Mouse (Mus musculus) cerebellum, adult 2 months (tissue): ENCODE measurements around the gene Poc1a. TPM values are rescaled to one million over a fixed set of nuclear protein-coding genes. Genes with fewer than 3 reads are reported as not detected.

Experiments
- DNase-seq, 2 experiments: peaks; one replicate each; pipeline ENCODE4 v3.0.0; 2021
- H3K27ac ChIP-seq: fragments of 200-500 bp; 2 replicates; pipeline ENCODE4 v1.5.1; 2012; ENCODE audit warnings: low read length, control low read depth, inconsistent platforms; ENCODE audit not compliant: insufficient read depth
- H3K27me3 ChIP-seq: fragments of 200-500 bp; 2 replicates; pipeline ENCODE4 v1.6.1; 2012; ENCODE audit warnings: inconsistent platforms, mild to moderate bottlenecking, low read length, moderate library complexity; ENCODE audit not compliant: control insufficient read depth, insufficient read depth
- H3K4me1 ChIP-seq: fragments of 200-500 bp; 2 replicates; pipeline ENCODE4 v1.6.1; 2011; ENCODE audit warnings: low read length; ENCODE audit not compliant: control insufficient read depth, insufficient read depth
- H3K4me3 ChIP-seq: fragments of 200-500 bp; replicated peaks from 2 replicates; pipeline ENCODE3; 2011; ENCODE audit warnings: mild to moderate bottlenecking, low read depth, low read length, control low read depth; ENCODE audit not compliant: insufficient read depth
- CTCF ChIP-seq: fragments of 200-500 bp; IDR thresholded peaks from 2 replicates; pipeline ENCODE4 v1.5.1; 2011; ENCODE audit warnings: low read depth, mild to moderate bottlenecking, control low read depth, low read length, moderate library complexity, borderline replicate concordance; ENCODE audit not compliant: insufficient read depth
- POLR2A ChIP-seq: fragments of 200-500 bp; IDR thresholded peaks from 2 replicates; pipeline ENCODE4 v1.6.1; 2011; ENCODE audit warnings: low read length, control low read depth, borderline replicate concordance; ENCODE audit not compliant: insufficient read depth
- whole genome bisulfite sequencing: fragments of 180-500 bp; shearing (Covaris S2); methylation state at CpG from one replicate; pipeline ENCODE4 v1.1.7; 2018; 5-methylcytosine and 5-hydroxymethylcytosine counted together
- polyA plus RNA-seq: library from polyadenylated mRNA; depleted of rRNA; stranded (reverse); fragments of >200 nt; gene quantifications from 2 replicates; pipeline ENCODE4 v1.2.3, GENCODE M21; 2012

Poc1a gene
- polyA plus RNA-seq, 1 experiment: 3.9 TPM

DNA sequence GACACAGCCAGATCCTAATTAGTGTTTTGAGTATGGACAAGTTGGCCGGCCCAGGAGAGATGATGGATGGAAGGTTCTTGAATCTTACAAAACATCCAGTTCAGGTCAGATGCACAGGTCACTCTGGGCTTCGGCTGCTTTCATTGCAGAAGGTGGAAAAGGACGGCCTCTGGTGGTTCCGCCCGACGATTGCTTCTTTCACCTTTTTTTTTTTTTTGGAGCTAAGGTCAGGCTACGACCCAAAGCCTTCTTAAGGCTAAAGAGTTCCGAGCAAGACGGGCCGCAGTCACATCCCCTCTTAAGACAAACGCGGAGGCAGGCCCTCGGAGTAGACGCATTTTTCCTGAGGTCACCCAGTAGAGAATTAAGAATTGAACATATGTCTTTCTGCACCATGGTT is 475 bp upstream of the Poc1a start:
- under 1% methylated on average over 14 of the region's 14 CpGs for WGBS
- Histone ChIP-seq H3K27ac (peak overlapping the region; percentile 77), H3K27me3 (no peaks in the 10 kb centered on the region), H3K4me1 (0 out of 2 replicates have a peak, but pooled peaks cover 2% of the 10 kb centered on the region), H3K4me3 (peak overlapping the region; percentile 88)
- DNase-seq: peak; percentile 73 to 78
- peak; percentile 74; the same call in 1 of the 2 replicates for TF ChIP-seq CTCF
- no peak for TF ChIP-seq POLR2A

DNA sequence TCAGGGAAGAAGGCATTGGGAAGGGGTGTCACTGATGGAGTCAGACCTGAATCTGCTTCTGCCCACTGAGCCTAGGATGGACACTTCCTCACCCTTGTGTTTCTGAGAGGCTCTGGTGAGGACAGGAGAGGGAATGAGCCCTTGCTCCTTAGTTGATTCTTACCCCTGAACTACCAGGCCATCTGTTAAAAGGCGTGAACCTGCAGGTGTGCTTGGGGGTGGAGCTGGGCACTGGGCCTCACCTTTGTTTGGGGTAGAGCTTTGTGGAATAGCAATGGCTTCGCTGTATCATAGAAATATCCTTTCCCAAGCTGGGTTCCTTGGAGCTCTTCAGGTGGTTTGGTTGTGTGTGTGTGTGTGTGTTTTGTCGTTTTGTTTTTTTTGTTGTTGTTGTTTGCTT is 1.2 kb downstream of the Poc1a start:
- H3K4me1 ChIP-seq: 0 out of 2 replicates have a peak, but pooled peaks cover 2% of the 10 kb centered on the region
- H3K4me3 ChIP-seq: no peak overlapping the region
- no peaks in the 10 kb centered on the region for H3K27me3 ChIP-seq
- 85% methylated on average over 3 of the region's 3 CpGs for WGBS
- H3K27ac ChIP-seq: no peak overlapping the region
- TF ChIP-seq POLR2A (no peak), CTCF (no peak)
- no peak for DNase-seq

DNA sequence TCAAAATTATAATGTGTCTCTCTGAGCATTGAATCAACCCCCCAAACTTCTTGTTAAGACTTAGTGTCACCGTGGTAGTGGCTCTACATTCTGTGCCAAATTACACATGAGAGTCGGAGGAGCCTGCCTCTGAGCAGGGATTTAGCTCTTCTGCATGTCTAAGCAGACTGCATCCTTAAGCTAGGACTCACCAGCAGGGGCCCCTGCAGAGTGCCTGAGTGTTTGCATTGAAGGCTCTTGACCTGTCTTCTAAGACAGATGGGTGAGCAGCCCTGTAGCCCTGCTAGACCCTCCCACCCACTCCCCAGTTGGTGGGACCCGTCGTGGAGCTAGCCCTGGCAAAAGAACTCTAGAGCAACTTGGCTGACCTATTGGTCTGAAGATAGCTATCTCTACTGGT is 6.3 kb downstream of the Poc1a start:
- TF ChIP-seq CTCF (no peak), POLR2A (no peak)
- Histone ChIP-seq H3K27ac (no peak overlapping the region), H3K27me3 (no peaks in the 10 kb centered on the region), H3K4me3 (no peak overlapping the region), H3K4me1 (no peaks in the 10 kb centered on the region)
- no peak for DNase-seq
- WGBS: 43% methylated on average over 4 of the region's 4 CpGs

DNA sequence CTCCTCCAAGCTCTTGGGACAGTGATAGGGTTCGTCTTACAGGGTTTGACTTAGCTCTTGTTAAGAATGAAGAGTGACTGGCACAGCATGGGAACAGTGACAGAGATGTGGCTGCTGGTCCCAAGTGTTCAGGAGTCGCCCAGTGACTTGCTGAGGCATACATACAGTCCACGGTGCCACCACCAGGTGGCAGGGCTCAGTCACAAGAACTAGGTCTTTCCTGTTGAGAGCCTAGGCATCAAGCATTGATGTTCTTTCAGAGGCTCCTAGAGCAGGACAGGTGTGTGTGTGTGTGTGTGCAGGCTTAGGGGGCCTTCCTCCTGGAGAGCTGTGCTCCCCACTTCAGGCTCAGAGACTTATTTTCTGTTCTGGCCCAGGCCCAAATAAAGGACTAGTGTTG is 8.0 kb downstream of the Poc1a start:
- Histone ChIP-seq H3K4me3 (no peak overlapping the region), H3K27me3 (no peaks in the 10 kb centered on the region), H3K27ac (no peak overlapping the region), H3K4me1 (peaks cover 2% of the 10 kb centered on the region)
- WGBS: 12% methylated on average over 3 of the region's 3 CpGs
- DNase-seq: peak; percentile 72 to 79
- TF ChIP-seq CTCF (peak; percentile 96), POLR2A (no peak)

DNA sequence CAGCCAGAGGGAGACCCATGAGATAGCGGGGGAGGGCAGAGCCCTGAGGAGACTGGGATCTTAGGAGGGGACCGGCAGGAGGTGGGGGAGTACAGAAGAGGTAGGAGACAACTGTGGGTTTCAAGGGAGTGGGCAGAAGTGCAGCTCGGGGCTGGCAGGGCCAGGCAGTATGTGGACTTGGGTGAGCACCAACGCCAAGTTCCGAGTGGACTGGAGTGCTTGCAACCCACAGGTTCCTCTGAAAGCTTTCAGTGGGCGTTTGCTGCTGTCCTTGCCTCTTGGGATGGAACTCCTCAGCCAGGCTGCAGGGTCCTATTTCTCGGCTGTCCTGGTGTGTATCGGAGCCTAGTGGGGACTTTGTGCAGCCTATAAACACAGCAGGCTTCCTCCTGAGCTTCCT is 9.0 kb downstream of the Poc1a start:
- no peaks in the 10 kb centered on the region for H3K27me3 ChIP-seq
- no peak for TF ChIP-seq POLR2A
- no peak for TF ChIP-seq CTCF
- H3K4me3 ChIP-seq: no peak overlapping the region
- WGBS: 93% methylated on average over 8 of the region's 8 CpGs
- H3K27ac ChIP-seq: no peak overlapping the region
- no peak for DNase-seq
- H3K4me1 ChIP-seq: peaks cover 3% of the 10 kb centered on the region

DNA sequence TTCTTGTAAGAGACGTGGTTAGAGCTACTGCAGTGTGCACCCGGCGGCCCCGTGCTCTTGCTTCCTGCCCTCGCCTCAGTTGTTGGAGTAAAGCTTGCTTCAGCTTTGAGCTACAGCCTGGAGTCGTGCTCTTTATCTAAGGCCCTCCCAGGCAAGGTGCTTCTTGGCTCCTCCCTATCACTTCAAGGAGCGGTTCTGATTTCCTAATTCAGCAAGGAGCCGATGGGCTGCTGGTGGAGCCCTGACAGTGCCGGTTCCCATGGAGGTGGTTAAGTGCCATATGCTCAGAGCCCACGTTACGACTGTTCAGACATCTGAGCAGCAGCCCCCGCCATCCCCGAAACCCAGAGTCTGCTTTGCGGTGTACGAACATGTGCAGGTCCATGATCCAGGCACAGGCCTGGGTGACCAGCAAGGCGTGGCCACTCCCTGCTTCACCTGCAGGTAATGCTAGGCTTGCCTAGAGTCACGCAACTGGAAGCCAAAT is 9.8 kb downstream of the Poc1a start:
- TF ChIP-seq POLR2A (no peak), CTCF (no peak)
- Histone ChIP-seq H3K4me1 (peaks cover 3% of the 10 kb centered on the region), H3K4me3 (no peak overlapping the region), H3K27me3 (no peaks in the 10 kb centered on the region), H3K27ac (no peak overlapping the region)
- no peak for DNase-seq
- 92% methylated on average over 17 of the region's 17 CpGs for WGBS

DNA sequence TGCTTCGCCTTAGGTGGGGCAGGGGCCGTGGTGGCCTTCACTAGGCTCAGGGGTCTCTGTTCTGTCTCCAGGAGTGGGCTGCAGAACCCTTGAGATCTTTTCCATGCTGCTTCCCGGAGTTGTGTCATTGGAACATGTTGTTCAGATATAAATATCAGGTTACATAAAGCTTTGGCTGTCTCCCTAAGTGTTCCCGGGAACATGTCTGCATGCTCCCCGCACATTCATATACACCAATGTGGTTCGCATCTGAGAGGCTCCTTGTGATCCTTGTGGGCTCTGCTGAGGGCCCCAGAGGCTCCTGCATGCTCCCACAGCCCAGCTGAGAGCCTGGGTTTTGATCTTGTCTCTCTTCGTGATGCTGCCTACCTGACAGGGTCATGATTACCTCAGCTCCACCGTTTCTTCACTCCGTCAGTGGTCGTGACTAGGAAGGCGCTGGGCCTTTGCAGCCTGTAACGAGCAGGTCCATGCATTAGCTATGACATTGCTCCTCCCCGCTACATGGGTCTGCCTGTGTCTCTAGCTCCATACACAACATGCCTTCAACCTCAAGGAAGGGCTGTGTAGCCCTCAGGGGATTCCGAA is 12.8 kb downstream of the Poc1a start:
- no peak for DNase-seq
- Histone ChIP-seq H3K27me3 (no peaks in the 10 kb centered on the region), H3K27ac (no peak overlapping the region), H3K4me3 (no peak overlapping the region), H3K4me1 (peaks cover 3% of the 10 kb centered on the region)
- 83% methylated on average over 14 of the region's 14 CpGs for WGBS
- TF ChIP-seq CTCF (no peak), POLR2A (no peak)

DNA sequence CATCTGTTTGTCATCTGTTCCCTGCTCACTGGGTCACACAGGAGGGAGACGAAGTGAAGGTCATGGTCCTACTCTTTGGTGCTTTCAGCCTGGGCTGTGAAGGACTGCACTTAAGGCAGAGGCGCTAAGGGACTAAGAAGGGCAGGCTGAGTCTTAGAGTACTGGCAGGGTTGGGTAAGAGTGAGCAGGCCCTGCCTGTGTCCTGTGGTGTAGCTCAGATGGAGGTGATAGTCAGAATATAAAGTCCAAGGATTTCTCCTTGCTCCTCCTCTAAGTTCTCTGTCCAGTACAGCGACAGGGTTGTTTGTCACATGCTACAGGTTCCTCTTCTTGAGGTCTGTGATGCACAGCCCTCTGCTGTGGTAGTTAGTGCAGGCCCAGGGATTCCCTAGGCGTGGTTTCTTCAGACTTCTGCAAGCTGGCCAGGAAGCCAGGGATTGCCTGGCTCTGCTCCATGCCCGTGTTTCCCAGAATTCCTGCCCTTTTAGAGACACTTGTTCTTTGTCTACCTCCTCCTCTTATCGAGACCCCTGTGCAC is 15.8 kb downstream of the Poc1a start:
- Histone ChIP-seq H3K4me1 (peaks cover 9% of the 10 kb centered on the region), H3K27ac (no peak overlapping the region), H3K27me3 (no peaks in the 10 kb centered on the region), H3K4me3 (no peak overlapping the region)
- 80% methylated on average over 6 of the region's 6 CpGs for WGBS
- TF ChIP-seq CTCF (no peak), POLR2A (no peak)
- no peak for DNase-seq
